ENCODE assay signal across 8 mouse cellular contexts in the genomic region with DNA sequence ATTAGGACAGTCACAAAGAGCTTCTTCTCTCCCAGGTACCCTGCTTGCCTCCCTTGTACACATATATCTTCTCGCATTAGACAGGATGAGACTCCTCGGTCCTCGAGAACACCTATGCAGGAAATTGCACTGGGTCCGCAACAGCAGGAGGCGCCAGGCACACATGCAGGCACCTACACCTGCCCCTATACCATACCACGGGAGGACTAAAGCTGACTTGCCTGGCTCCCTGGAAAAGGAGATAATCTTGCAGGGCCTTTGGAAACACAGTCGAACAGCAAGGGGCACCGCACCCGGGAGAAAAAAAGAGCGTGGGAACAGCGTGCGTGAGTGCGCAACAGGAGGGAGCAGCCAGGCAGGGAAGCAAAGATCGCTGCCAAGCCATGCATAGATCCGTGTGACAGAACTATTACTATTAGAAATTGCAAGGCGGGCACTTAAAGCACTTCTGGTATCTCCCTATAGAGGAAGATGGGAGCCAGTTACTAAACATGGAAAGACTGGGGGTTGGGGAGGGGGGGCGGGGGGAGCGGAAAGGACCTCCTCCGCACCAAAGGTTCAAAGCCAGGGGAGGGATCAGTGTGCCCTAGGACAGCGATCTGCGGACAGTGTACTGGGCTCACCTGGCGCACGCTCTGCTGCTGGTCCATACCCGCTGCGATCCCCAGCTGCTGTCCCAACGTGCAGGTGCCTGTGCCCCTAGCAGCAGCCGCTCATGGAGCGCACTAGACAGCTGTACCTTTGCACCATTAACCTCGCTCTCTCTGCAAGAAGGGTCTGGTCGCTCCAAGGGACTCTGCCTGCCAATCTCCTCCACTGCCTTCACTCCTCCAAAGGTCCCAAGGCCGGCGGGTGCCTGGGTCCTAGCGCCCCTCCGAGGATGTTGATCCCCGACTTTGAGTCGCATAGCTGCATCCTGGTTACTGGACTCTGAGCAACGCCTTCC. TPM values are rescaled to one million over a fixed set of nuclear protein-coding genes. Genes with fewer than 3 reads are reported as not detected.
DNase-seq lines count a peak whose midpoint lies in the region; ATAC-seq and TF ChIP-seq lines count a peak whose summit lies in the region.

A gene (minus strand): TSS at position 826 of the 946 bp plus-strand sequence.

- H3K27ac ChIP-seq in kidney, postnatal 0 days = no peak within 1 kb of the TSS
- no peak within 1 kb of the TSS for H3K27ac ChIP-seq in limb, embryonic 14.5 days (replicated peaks; ENCODE audit: low read depth, low read length)
- H3K27ac ChIP-seq in neural tube, embryonic 12.5 days = no peak within 1 kb of the TSS

- no peak for TF ChIP-seq POLR2A in limb, embryonic 14.5 days (IDR thresholded peaks at IDR 0.05; ENCODE audit: borderline replicate concordance, extremely low read depth, insufficient read depth, insufficient read length)

- DNase-seq in R1 (ENCODE audit: low read depth, low spot score) = peak; percentile 43
- DNase-seq in adrenal gland, postnatal 36 days = peak; percentile 64 to 66
- DNase-seq in gonadal fat pad, adult 2 months (ENCODE audit: low read depth) = no peak
- peak; percentile 52 for DNase-seq in kidney, postnatal 0 days (ENCODE audit: low spot score)
- DNase-seq in limb, embryonic 14.5 days (ENCODE audit: low spot score) = no peak
- DNase-seq in thymus, postnatal 36 days = no peak

- H3K4me1 ChIP-seq in kidney, postnatal 0 days (replicated peaks; ENCODE audit: insufficient read depth, low read length) = 0 out of 2 replicates have a peak, but pooled peaks cover 3% of the 10 kb centered on the region
- H3K4me1 ChIP-seq in limb, embryonic 14.5 days (ENCODE audit: control insufficient read depth, insufficient read depth, low read length) = peaks cover 7% of the 10 kb centered on the region; the same call in 1 of the 2 replicates
- peaks cover 8% of the 10 kb centered on the region for H3K4me1 ChIP-seq in neural tube, embryonic 12.5 days

- 3% methylated on average over 37 of the region's 37 CpGs for WGBS in kidney, postnatal 0 days
- WGBS in limb, embryonic 14.5 days = 5% methylated on average over 36 of the region's 37 CpGs
- WGBS in neural tube, embryonic 12.5 days = 5% methylated on average over 35 of the region's 37 CpGs

- peak within 1 kb of the TSS; percentile 31 for H3K4me3 ChIP-seq in kidney, postnatal 0 days (replicated peaks; ENCODE audit: low read depth, low read length)
- H3K4me3 ChIP-seq in limb, embryonic 14.5 days (replicated peaks; ENCODE audit: low read length) = peak within 1 kb of the TSS; percentile 25
- peak within 1 kb of the TSS; percentile 30 for H3K4me3 ChIP-seq in neural tube, embryonic 12.5 days

- no peaks in the 10 kb centered on the region for H3K9me3 ChIP-seq in kidney, postnatal 0 days (replicated peaks; ENCODE audit: low read length)
- no peaks in the 10 kb centered on the region for H3K9me3 ChIP-seq in limb, embryonic 14.5 days (ENCODE audit: control insufficient read depth, low read length)
- no peaks in the 10 kb centered on the region for H3K9me3 ChIP-seq in neural tube, embryonic 12.5 days

- peak within 1 kb of the TSS; percentile 43; the same call in 1 of the 2 replicates for H3K9ac ChIP-seq in kidney, postnatal 0 days (ENCODE audit: low read depth, low read length)
- H3K9ac ChIP-seq in limb, embryonic 14.5 days (ENCODE audit: low read depth, low read length, severe bottlenecking) = no peak within 1 kb of the TSS
- 0 out of 2 replicates have a peak within 1 kb of the TSS, but pooled peaks have one; percentile 5 for H3K9ac ChIP-seq in neural tube, embryonic 12.5 days

- no peaks in the 10 kb centered on the region for H3K36me3 ChIP-seq in kidney, postnatal 0 days (ENCODE audit: insufficient read depth, low read length)
- no peaks in the 10 kb centered on the region for H3K36me3 ChIP-seq in limb, embryonic 14.5 days (ENCODE audit: control insufficient read depth, insufficient read depth, low read length)
- H3K36me3 ChIP-seq in neural tube, embryonic 12.5 days = no peaks in the 10 kb centered on the region

- peak; percentile 81 for ATAC-seq in kidney, postnatal 0 days (replicated peaks; ENCODE audit: low FRiP score, low read depth)
- ATAC-seq in limb, embryonic 14.5 days (ENCODE audit: low FRiP score, low read depth) = no peak
- ATAC-seq in neural tube, embryonic 12.5 days (ENCODE audit: low FRiP score, low read depth) = no peak
- no peak for ATAC-seq in megakaryocyte progenitor cell, adult 5-6 weeks (replicated peaks; ENCODE audit: poor library complexity)

- no peaks in the 10 kb centered on the region for H3K27me3 ChIP-seq in kidney, postnatal 0 days (ENCODE audit: insufficient read depth, low read length)
- peaks cover 24% of the 10 kb centered on the region for H3K27me3 ChIP-seq in limb, embryonic 14.5 days (ENCODE audit: control insufficient read depth, insufficient read depth, low read length)
- peaks cover 25% of the 10 kb centered on the region for H3K27me3 ChIP-seq in neural tube, embryonic 12.5 days (replicated peaks)

- peak; percentile 68 for TF ChIP-seq CTCF in kidney, postnatal 0 days (IDR thresholded peaks at IDR 0.05; ENCODE audit: low read depth)

- H3K4me2 ChIP-seq in kidney, postnatal 0 days (ENCODE audit: low read length) = peak within 1 kb of the TSS; percentile 57
- H3K4me2 ChIP-seq in limb, embryonic 14.5 days (replicated peaks; ENCODE audit: low read depth, low read length, severe bottlenecking) = peak within 1 kb of the TSS; percentile 47
- H3K4me2 ChIP-seq in neural tube, embryonic 12.5 days (replicated peaks) = peak within 1 kb of the TSS; percentile 69

RNA-seq across cellular contexts. Expression of the gene that starts here (rescaled TPM):
- total RNA-seq in adrenal gland, postnatal 36 days (2021) = 100 to 1,000 TPM in 1 of 2 experiments, 10 to 100 TPM in 1; 77.0 to 158 TPM
- 12.3 and 15.8 TPM in 2 replicates for polyA plus RNA-seq in gonadal fat pad, adult 2 months (2012; rRNA removed)
- 12.1 and 13.8 TPM in 2 replicates for polyA plus RNA-seq in kidney, postnatal 0 days (2015; fragmentation: Nextera tagmentation; extraction: Ambion mirVana)
- polyA plus RNA-seq in limb, embryonic 14.5 days (2012; rRNA removed) = 2.9 and 3.4 TPM in 2 replicates
- 3.1 and 5.1 TPM in 2 replicates for polyA plus RNA-seq in limb, embryonic 14.5 days (2014; fragmentation: Nextera tagmentation; extraction: Ambion mirVana)
- polyA plus RNA-seq in neural tube, embryonic 12.5 days (2016; fragmentation: Nextera tagmentation; extraction: Ambion mirVana) = 5.3 and 5.4 TPM in 2 replicates
- total RNA-seq in megakaryocyte progenitor cell, adult 5-6 weeks (2015) = 0.12 and 0.74 TPM in 2 replicates
- 0.27 and 0.29 TPM in 2 replicates for total RNA-seq in megakaryocyte progenitor cell, adult 5-6 weeks (2017)

Comparison
In these comparisons a context has a peak if more than half of its experiments do, and no peak if none do; other contexts are left out.
1. RNA of the gene that starts here (total RNA-seq): 77.0 to 158 TPM in adrenal gland, postnatal 36 days; 0.12 to 0.74 TPM in megakaryocyte progenitor cell, adult 5-6 weeks; every median in the first group is over 10 times any median in the second.
2. DNase-seq: peak in R1 (single experiment), adrenal gland, postnatal 36 days (2 of 2) and kidney, postnatal 0 days (single experiment); none in gonadal fat pad, adult 2 months (single experiment), limb, embryonic 14.5 days (single experiment) and thymus, postnatal 36 days (0 of 2).
3. Peak in every context shown above with its lines, with median percentiles within 50 percentile points of each other: H3K4me2 ChIP-seq and H3K4me3 ChIP-seq.